Mouse (Mus musculus): Measurements from ENCODE around the gene Piwil4. TPM values are rescaled to one million over a fixed set of nuclear protein-coding genes. Genes with fewer than 3 reads are reported as not detected.

Gene Piwil4
- total and polyA plus RNA-seq, 3 experiments: 0.04 to 0.11 TPM; not detected in 1

DNA sequence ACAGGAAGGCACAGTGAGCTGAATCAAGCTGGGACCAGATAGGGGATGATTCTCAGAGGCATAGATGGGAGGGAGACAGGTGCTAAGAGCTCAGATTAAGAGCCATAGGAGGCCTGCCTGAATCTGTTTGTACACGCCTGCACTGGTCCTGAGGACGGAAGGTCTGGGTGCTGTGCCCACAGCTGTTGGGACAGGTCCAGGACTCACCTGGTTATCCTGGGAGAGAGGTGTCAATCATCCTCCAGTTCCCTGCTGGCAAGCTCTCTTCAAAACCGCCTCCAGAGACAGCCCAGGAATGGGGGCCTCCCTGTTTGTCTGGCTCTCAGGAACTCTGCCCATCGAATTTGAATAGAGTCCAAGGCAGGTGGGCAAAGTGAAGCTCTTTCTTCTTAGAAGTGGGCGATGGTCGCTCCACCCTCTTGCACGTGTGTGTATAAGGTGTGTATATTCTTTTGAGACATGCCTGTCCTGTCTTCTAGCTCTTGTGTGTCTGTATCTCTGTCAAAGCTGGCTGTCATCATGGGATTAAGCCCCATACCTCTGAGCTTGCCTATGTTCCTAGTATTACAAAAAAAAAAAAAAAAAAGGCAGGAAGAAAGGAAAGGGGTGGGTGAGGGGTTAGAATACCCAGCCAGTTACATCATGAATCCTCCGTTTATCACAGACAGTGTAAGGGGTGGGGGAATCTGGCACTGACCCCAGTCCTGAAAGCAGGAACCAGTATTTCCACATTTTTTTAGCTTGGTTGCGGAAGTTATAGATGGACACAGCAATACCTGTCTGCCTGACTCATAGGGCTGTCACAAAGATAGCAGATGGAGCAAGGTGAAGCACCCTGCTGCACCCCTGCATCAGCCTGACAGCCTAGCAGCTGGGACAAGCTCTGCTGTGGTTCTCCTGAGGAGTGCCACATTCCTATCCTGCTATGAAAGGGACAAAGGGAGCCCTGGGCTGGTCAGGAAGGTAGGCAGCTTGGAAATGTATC is 64.5 kb downstream of the Piwil4 start:
- dilution Hi-C loops (cut with MboI; ENCODE audit: extremely low pct_ligation_motif_present, extremely low pct_unique_long_range_greater_than_20kb, low sequenced_read_pairs) (no loop called here), in situ Hi-C loops (cut with MboI; ENCODE audit: low pct_ligation_motif_present, low pct_unique_long_range_greater_than_20kb, low sequenced_read_pairs) (loop anchor here (25.0 kb wide), 1 partner anchor 789 kb away; no protein-coding TSS in a partner anchor)
- Histone ChIP-seq H3K27me3 (replicated peaks) (no peaks in the 10 kb centered on the region), H3K79me2 (replicated peaks; ENCODE audit: control insufficient read depth, extremely low read depth, insufficient read depth, poor library complexity, severe bottlenecking) (no peaks in the 10 kb centered on the region), H3K36me3 (replicated peaks in 1 of 2; ENCODE audit: control insufficient read depth in 1 of 2, insufficient read depth in 1 of 2, low read length in 1 of 2) (no peaks in the 10 kb centered on the region), H3K4me2 (ENCODE audit: insufficient read depth, low read depth, poor library complexity, severe bottlenecking) (no peak overlapping the region), H3K4me1 (ENCODE audit: control insufficient read depth in 1 of 2, insufficient read depth in 2 of 2) (no peaks in the 10 kb centered on the region), H3K27ac (ENCODE audit: insufficient read depth, low read depth) (no peak overlapping the region), H3K9me3 (replicated peaks; ENCODE audit: low read length) (no peaks in the 10 kb centered on the region), H3K9ac (ENCODE audit: insufficient read depth, low read depth) (no peak overlapping the region), H3K4me3 (replicated peaks in 1 of 3; ENCODE audit: low read depth in 2 of 3, low read length in 2 of 3, poor library complexity in 1 of 3) (no peak overlapping the region)
- no peak for TF ChIP-seq TCF12 (IDR thresholded peaks at IDR 0.05; ENCODE audit: low read depth, low read length)
- TF ChIP-seq ZKSCAN1 (IDR thresholded peaks at IDR 0.05; ENCODE audit: borderline replicate concordance, low read depth, low read length): no peak
- no peak for TF ChIP-seq HCFC1 (IDR thresholded peaks at IDR 0.05; ENCODE audit: low read depth, low read length)
- TF ChIP-seq KAT2A (IDR thresholded peaks at IDR 0.05; ENCODE audit: insufficient replicate concordance, low read length): no peak
- TF ChIP-seq EP300 (IDR thresholded peaks at IDR 0.05; ENCODE audit: low read length): no peak
- no peak for TF ChIP-seq UBTF (IDR thresholded peaks at IDR 0.05; ENCODE audit: low read depth, low read length)
- no peak for TF ChIP-seq USF2 (conservative IDR thresholded peaks at IDR 0.05; ENCODE audit: low read depth, low read length)
- no peak for TF ChIP-seq MAFK (IDR thresholded peaks at IDR 0.05; ENCODE audit: insufficient replicate concordance, low read length)
- no peak for TF ChIP-seq MAZ (IDR thresholded peaks at IDR 0.05; ENCODE audit: low read depth, low read length)
- TF ChIP-seq POLR2A (IDR thresholded peaks at IDR 0.05; ENCODE audit: low read depth, low read length): no peak
- TF ChIP-seq USF1 (IDR thresholded peaks at IDR 0.05; ENCODE audit: low read depth, low read length): no peak
- TF ChIP-seq CHD2 (IDR thresholded peaks at IDR 0.05; ENCODE audit: low read length): no peak
- TF ChIP-seq PAX5 (IDR thresholded peaks at IDR 0.05; ENCODE audit: low read length): no peak
- no peak for TF ChIP-seq BHLHE40 (IDR thresholded peaks at IDR 0.05; ENCODE audit: low read depth, low read length)
- no peak for TF ChIP-seq ZMIZ1 (IDR thresholded peaks at IDR 0.05; ENCODE audit: low read depth, low read length)
- DNase-seq (ENCODE audit: extremely low read depth): no peak

DNA sequence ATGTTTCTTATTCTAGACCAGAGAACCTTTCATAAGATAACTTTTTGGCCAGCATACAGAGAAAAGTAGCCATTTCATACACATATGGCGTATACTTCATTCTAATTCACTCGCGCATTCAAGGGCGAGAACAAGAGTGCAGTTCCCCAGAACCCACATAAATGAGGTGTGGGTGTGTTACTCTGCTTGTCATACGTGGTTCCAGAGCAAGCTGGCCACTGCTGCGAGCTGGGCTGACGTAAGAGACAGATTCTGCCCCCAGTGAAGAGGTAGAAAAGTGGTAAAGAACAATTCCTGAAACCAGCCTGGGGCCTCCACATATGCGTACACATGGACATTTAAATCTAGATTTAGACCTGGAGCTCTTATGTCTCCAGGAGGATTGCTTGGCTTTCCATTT is 66.0 kb downstream of the Piwil4 start:
- DNase-seq (ENCODE audit: extremely low read depth): no peak
- H3K4me2 ChIP-seq (ENCODE audit: insufficient read depth, low read depth, poor library complexity, severe bottlenecking): no peak overlapping the region
- dilution Hi-C loops (cut with MboI; ENCODE audit: extremely low pct_ligation_motif_present, extremely low pct_unique_long_range_greater_than_20kb, low sequenced_read_pairs): no loop called here
- no peaks in the 10 kb centered on the region for H3K9me3 ChIP-seq (replicated peaks; ENCODE audit: low read length)
- no peak for TF ChIP-seq MAFK (IDR thresholded peaks at IDR 0.05; ENCODE audit: insufficient replicate concordance, low read length)
- TF ChIP-seq MXI1 (IDR thresholded peaks at IDR 0.05; ENCODE audit: low read depth, low read length): no peak
- no peak for TF ChIP-seq POLR2AphosphoS2 (IDR thresholded peaks at IDR 0.05; ENCODE audit: low read depth, low read length)
- no peak for TF ChIP-seq ZC3H11A (IDR thresholded peaks at IDR 0.05; ENCODE audit: low read depth, low read length)
- TF ChIP-seq PAX5 (IDR thresholded peaks at IDR 0.05; ENCODE audit: low read length): no peak
- TF ChIP-seq ELF1 (IDR thresholded peaks at IDR 0.05; ENCODE audit: low read depth, low read length): no peak
- TF ChIP-seq RAD21 (IDR thresholded peaks at IDR 0.05; ENCODE audit: low read depth, low read length): no peak
- in situ Hi-C loops (cut with MboI; ENCODE audit: low pct_ligation_motif_present, low pct_unique_long_range_greater_than_20kb, low sequenced_read_pairs): no loop called here
- H3K9ac ChIP-seq (ENCODE audit: insufficient read depth, low read depth): no peak overlapping the region
- H3K4me1 ChIP-seq (ENCODE audit: control insufficient read depth in 1 of 2, insufficient read depth in 2 of 2): no peaks in the 10 kb centered on the region
- no peaks in the 10 kb centered on the region for H3K79me2 ChIP-seq (replicated peaks; ENCODE audit: control insufficient read depth, extremely low read depth, insufficient read depth, poor library complexity, severe bottlenecking)
- H3K27ac ChIP-seq (ENCODE audit: insufficient read depth, low read depth): no peak overlapping the region
- H3K27me3 ChIP-seq (replicated peaks): no peaks in the 10 kb centered on the region
- H3K36me3 ChIP-seq (replicated peaks in 1 of 2; ENCODE audit: control insufficient read depth in 1 of 2, insufficient read depth in 1 of 2, low read length in 1 of 2): no peaks in the 10 kb centered on the region
- H3K4me3 ChIP-seq (replicated peaks in 1 of 3; ENCODE audit: low read depth in 2 of 3, low read length in 2 of 3, poor library complexity in 1 of 3): no peak overlapping the region
